Mouse (Mus musculus): ENCODE measurements at regions not wholly inside any gene's neighbourhood (a gene's known extent, or its start where the extent isn't known, plus 50 kb on each side); places are given as distances from the start of the nearest gene placed in this dataset.

DNA sequence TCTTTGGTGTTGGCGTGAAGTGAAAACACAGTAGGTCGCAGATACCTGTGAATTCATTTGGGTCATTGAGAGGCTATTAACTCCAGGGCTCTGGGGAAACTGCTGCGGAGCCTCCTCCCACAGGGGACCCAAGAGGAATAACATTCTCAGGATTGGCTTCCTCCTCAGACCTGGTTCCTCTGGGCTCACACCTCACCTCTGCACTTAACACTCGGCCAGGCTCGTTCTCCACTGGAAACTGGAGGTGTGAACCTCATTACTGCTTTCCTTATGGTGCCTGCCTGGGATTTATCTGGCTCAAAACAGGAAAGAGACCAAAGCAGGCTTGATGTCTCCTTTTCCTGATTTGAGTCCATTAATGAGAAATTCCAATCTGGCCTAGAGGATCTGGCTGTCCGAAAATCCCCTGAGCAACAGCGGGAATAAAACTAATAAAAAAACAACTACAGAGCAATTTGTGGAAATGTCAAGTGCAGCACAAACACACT is 55.8 kb upstream of the Klf9 start:
- WGBS = 55% methylated on average over 7 of the region's 7 CpGs
- DNase-seq (ENCODE audit: low spot score) = no peak
- no peak for ATAC-seq
- Histone ChIP-seq H3K36me3 (ENCODE audit: insufficient read depth, low read length) (no peaks in the 10 kb centered on the region), H3K27me3 (replicated peaks; ENCODE audit: insufficient read depth, low read length) (no peaks in the 10 kb centered on the region), H3K4me2 (replicated peaks; ENCODE audit: low read depth, low read length) (no peak overlapping the region), H3K27ac (ENCODE audit: low read length) (no peak overlapping the region), H3K4me3 (ENCODE audit: low read depth, low read length) (no peak overlapping the region), H3K4me1 (ENCODE audit: insufficient read depth, low read depth, low read length) (no peaks in the 10 kb centered on the region), H3K9me3 (ENCODE audit: low read length) (no peaks in the 10 kb centered on the region), H3K9ac (replicated peaks; ENCODE audit: low read depth) (no peak overlapping the region)
- TF ChIP-seq EP300 (IDR thresholded peaks at IDR 0.05) (no peak), CTCF (IDR thresholded peaks at IDR 0.05) (no peak)

DNA sequence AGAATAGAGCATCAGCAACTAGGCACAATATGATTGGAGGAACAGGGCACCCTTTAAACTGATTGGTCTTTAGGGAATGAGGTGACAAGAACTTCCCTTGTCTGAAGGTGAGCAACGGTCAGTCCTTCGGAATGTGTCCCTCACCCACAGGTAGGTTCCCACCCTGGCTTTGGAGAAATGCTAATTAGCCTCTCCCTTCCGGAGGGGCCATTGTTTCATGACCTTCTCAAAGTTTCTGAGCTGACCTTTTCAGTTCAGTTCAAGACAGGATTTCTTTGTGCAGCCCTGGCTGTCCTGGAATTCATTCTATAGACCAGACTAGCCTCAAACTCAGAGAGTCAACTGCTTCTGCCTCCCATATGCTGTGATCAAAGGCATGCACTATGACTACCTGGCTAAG is 53.5 kb upstream of the Klf9 start:
- no peak for TF ChIP-seq EP300 (IDR thresholded peaks at IDR 0.05)
- no peak for TF ChIP-seq CTCF (IDR thresholded peaks at IDR 0.05)
- DNase-seq (ENCODE audit: low spot score) (no peak), ATAC-seq (no peak)
- WGBS = 84% methylated on average over 3 of the region's 3 CpGs
- Histone ChIP-seq H3K4me3 (ENCODE audit: low read depth, low read length) (no peak overlapping the region), H3K27ac (ENCODE audit: low read length) (no peak overlapping the region), H3K36me3 (ENCODE audit: insufficient read depth, low read length) (no peaks in the 10 kb centered on the region), H3K9ac (replicated peaks; ENCODE audit: low read depth) (no peak overlapping the region), H3K4me2 (replicated peaks; ENCODE audit: low read depth, low read length) (no peak overlapping the region), H3K4me1 (ENCODE audit: insufficient read depth, low read depth, low read length) (no peaks in the 10 kb centered on the region), H3K9me3 (ENCODE audit: low read length) (no peaks in the 10 kb centered on the region), H3K27me3 (replicated peaks; ENCODE audit: insufficient read depth, low read length) (no peaks in the 10 kb centered on the region)

DNA sequence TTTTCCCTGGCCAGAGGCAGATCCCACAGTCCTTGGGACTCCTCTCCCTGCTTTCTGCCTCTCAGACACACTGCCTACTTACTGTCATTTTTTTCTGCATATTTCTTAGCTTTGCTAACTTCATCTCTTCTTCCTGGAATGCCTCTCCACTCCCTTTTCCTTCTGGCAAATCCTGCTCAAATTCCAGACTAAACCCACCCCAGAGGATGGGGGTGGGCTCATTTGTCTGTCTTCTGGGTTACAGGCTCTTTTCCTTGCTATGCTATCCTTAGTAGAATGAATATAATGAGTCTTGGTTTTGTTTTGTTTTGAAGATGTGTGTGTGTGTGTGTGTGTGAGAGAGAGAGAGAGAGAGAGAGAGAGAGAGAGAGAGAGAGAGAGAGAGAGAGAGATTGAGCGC is 51.9 kb upstream of the Klf9 start:
- no peak overlapping the region for H3K9ac ChIP-seq (replicated peaks; ENCODE audit: low read depth)
- no peak for DNase-seq (ENCODE audit: low spot score)
- H3K4me3 ChIP-seq (ENCODE audit: low read depth, low read length) = no peak overlapping the region
- no peak for ATAC-seq
- no peaks in the 10 kb centered on the region for H3K9me3 ChIP-seq (ENCODE audit: low read length)
- WGBS = 73% methylated on average over 1 of the region's 1 CpGs
- H3K4me1 ChIP-seq (ENCODE audit: insufficient read depth, low read depth, low read length) = no peaks in the 10 kb centered on the region
- TF ChIP-seq CTCF (IDR thresholded peaks at IDR 0.05) = no peak
- no peak for TF ChIP-seq EP300 (IDR thresholded peaks at IDR 0.05)
- no peaks in the 10 kb centered on the region for H3K36me3 ChIP-seq (ENCODE audit: insufficient read depth, low read length)
- no peaks in the 10 kb centered on the region for H3K27me3 ChIP-seq (replicated peaks; ENCODE audit: insufficient read depth, low read length)
- no peak overlapping the region for H3K27ac ChIP-seq (ENCODE audit: low read length)
- no peak overlapping the region for H3K4me2 ChIP-seq (replicated peaks; ENCODE audit: low read depth, low read length)

DNA sequence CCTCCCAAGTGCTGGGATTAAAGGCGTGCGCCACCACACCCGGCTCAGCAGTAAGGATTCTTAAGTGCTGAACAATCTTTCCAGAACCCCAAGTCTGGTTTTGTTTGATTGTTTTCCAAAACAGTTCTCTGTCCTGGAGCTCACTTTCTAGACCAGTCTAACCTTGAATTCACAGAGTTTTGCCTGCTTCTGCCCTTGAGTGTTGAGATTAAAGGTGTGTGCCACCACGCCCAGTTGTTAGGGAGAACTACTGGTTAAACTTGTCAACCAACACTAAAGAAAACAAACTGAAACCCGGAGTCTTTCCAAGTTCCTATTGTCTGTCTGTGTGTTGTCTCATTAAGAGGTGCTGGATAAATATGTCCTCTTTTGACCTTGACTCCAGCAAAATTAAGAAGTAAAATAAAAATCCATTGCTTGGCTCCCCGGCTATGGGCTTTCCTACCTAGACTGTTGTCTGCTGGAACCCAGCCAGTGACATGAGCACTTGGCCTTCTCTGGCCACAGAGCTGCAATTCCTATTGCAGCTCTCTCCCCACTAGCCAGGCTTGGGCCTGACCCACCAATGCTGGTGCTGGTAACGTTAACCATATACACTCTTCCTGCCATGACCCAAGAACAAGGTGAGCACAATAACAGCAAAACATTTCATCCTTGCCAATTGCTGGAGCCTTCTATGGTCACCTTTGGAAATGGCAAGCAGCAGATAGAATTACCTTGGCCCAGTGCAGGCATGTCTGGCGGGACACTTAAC is 51.1 kb upstream of the Klf9 start:
- no peak for ATAC-seq
- Histone ChIP-seq H3K36me3 (ENCODE audit: insufficient read depth, low read length) (no peaks in the 10 kb centered on the region), H3K27ac (ENCODE audit: low read length) (no peak overlapping the region), H3K4me2 (replicated peaks; ENCODE audit: low read depth, low read length) (no peak overlapping the region), H3K9ac (replicated peaks; ENCODE audit: low read depth) (no peak overlapping the region), H3K9me3 (ENCODE audit: low read length) (no peaks in the 10 kb centered on the region), H3K27me3 (replicated peaks; ENCODE audit: insufficient read depth, low read length) (no peaks in the 10 kb centered on the region), H3K4me3 (ENCODE audit: low read depth, low read length) (no peak overlapping the region), H3K4me1 (ENCODE audit: insufficient read depth, low read depth, low read length) (no peaks in the 10 kb centered on the region)
- WGBS = 71% methylated on average over 8 of the region's 8 CpGs
- TF ChIP-seq CTCF (IDR thresholded peaks at IDR 0.05) (no peak), EP300 (IDR thresholded peaks at IDR 0.05) (no peak)
- no peak for DNase-seq (ENCODE audit: low spot score)
